Mouse (Mus musculus) stomach, embryonic 16.5 days (tissue): ENCODE data around the gene Mrps7. TPM values are rescaled to one million over a fixed set of nuclear protein-coding genes. Genes with fewer than 3 reads are reported as not detected.
A peak's percentile ranks its signal among the peaks of the same experiment; 100 is the strongest.

ENCODE experiments used
- ATAC-seq: fragments of 200-750 bp; cut with Nextera tagmentation; 2 replicates; pipeline ENCODE4 v1.8.0; 2017; ENCODE audit warnings: moderate number of reproducible peaks, moderate TSS enrichment; ENCODE audit not compliant: insufficient read depth, low FRiP score
- H3K27ac ChIP-seq: fragments of 300-500 bp; sonication (generic); 2 replicates; pipeline ENCODE4 v1.5.1; 2014; ENCODE audit warnings: low read length
- H3K27me3 ChIP-seq: fragments of 300-500 bp; sonication (generic); 2 replicates; pipeline ENCODE4 v1.6.1; 2014; ENCODE audit warnings: low read length, control low read depth, mixed read lengths; ENCODE audit not compliant: control insufficient read depth, insufficient read depth
- H3K36me3 ChIP-seq: fragments of 300-500 bp; sonication (generic); 2 replicates; pipeline ENCODE4 v1.6.1; 2014; ENCODE audit warnings: low read length; ENCODE audit not compliant: control insufficient read depth, insufficient read depth
- H3K4me1 ChIP-seq: fragments of 300-500 bp; sonication (generic); 2 replicates; pipeline ENCODE4 v1.6.1; 2014; ENCODE audit warnings: low read length, control low read depth, mixed read lengths; ENCODE audit not compliant: control insufficient read depth, insufficient read depth
- H3K4me2 ChIP-seq: fragments of 300-500 bp; sonication (generic); 2 replicates; pipeline ENCODE4 v1.6.1; 2014; ENCODE audit warnings: low read depth, low read length, mixed read lengths
- H3K4me3 ChIP-seq: fragments of 300-500 bp; sonication (generic); replicated peaks from 2 replicates; pipeline ENCODE4 v1.5.1; 2014; ENCODE audit warnings: mild to moderate bottlenecking, low read length
- H3K9ac ChIP-seq: fragments of 300-500 bp; sonication (generic); 2 replicates; pipeline ENCODE4 v1.6.1; 2014; ENCODE audit warnings: low read length
- H3K9me3 ChIP-seq: fragments of 300-500 bp; sonication (generic); replicated peaks from 2 replicates; pipeline ENCODE4 v1.6.1; 2016; ENCODE audit warnings: low read length, control low read depth; ENCODE audit not compliant: control insufficient read depth
- WGBS: fragments of 180-500 bp; shearing (Covaris S2); extraction: QIAGEN DNeasy Blood & Tissue Kit; methylation state at CpG from one replicate; pipeline ENCODE4 v1.1.7; 2014; 5-methylcytosine and 5-hydroxymethylcytosine counted together
- polyA plus RNA-seq: library from polyadenylated mRNA; unstranded; fragments of >200 nt; fragmentation: Nextera tagmentation; extraction: Ambion mirVana; gene quantifications from 2 replicates; pipeline ENCODE4 v1.2.1, GENCODE M21; 2015

The Mrps7 gene
- polyA plus RNA-seq, 1 experiment from 2014 or later = 91.1 TPM

- no peak overlapping the region for H3K4me3 ChIP-seq
- H3K27me3 ChIP-seq = no peaks in the 10 kb centered on the region
- H3K4me2 ChIP-seq = no peak overlapping the region
- 0 out of 2 replicates have a peak, but pooled peaks have one; percentile 34 for ATAC-seq
- no peak overlapping the region; the same call in 1 of the 2 replicates for H3K9ac ChIP-seq
- WGBS = 40% methylated on average over 16 of the region's 16 CpGs
- peak overlapping the region; percentile 73 for H3K27ac ChIP-seq
- no peaks in the 10 kb centered on the region for H3K9me3 ChIP-seq
- H3K36me3 ChIP-seq = no peaks in the 10 kb centered on the region
- H3K4me1 ChIP-seq = peaks cover 6% of the 10 kb centered on the region
Measured at GRCm38 (mm10) chr11:115630532-115631504, 27.1 kb downstream of the Mrps7 start.

DNA sequence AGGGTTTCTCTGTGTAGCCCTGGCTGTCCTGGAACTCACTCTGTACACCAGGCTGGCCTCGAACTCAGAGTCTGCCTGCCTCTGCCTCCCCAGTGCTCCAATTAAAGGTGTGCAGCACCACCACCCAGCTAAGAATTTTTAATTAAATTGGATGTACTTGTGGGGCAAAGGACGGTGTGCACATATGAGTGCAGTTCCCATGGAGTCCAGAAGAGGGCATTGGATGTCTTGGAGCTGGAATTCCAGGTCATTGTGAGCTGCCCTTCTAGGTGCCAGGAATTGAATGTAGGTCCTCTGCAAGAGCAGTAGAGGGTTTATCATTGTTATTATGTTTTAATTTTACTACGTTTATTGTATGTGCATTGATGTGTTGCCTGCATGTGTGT, 27.8 kb downstream of the Mrps7 start:
- Histone ChIP-seq H3K4me2 (no peak overlapping the region), H3K36me3 (no peaks in the 10 kb centered on the region), H3K27me3 (no peaks in the 10 kb centered on the region), H3K27ac (peak overlapping the region; percentile 73), H3K4me3 (no peak overlapping the region), H3K4me1 (peaks cover 6% of the 10 kb centered on the region), H3K9me3 (no peaks in the 10 kb centered on the region), H3K9ac (no peak overlapping the region)
- no peak for ATAC-seq
- 25% methylated on average over 3 of the region's 3 CpGs for WGBS

DNA sequence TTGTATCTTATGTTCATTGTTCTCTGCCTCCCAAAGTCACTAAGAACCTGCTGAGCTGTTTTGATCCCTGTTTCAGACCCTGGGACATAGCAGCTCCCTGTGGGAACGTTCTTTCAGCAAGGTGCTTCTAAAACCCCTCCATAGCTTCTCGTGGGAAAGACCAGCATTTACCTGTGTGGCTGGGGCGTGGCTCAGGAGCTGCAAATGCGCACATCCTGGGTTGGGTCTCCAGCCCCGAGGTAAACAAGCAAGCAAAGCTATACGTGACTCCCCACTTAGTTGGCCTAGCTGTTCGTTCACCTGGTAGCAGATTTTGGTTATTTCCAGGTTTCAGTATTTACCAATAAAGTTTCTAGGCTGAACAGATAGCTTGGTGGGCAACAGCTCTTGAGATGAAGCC, 28.5 kb downstream of the Mrps7 start:
- no peak overlapping the region for H3K4me2 ChIP-seq
- peaks cover 3% of the 10 kb centered on the region for H3K4me1 ChIP-seq
- H3K4me3 ChIP-seq = no peak overlapping the region
- no peaks in the 10 kb centered on the region for H3K9me3 ChIP-seq
- no peak overlapping the region for H3K27ac ChIP-seq
- no peak for ATAC-seq
- H3K36me3 ChIP-seq = no peaks in the 10 kb centered on the region
- WGBS = 69% methylated on average over 7 of the region's 7 CpGs
- H3K27me3 ChIP-seq = no peaks in the 10 kb centered on the region
- no peak overlapping the region for H3K9ac ChIP-seq

DNA sequence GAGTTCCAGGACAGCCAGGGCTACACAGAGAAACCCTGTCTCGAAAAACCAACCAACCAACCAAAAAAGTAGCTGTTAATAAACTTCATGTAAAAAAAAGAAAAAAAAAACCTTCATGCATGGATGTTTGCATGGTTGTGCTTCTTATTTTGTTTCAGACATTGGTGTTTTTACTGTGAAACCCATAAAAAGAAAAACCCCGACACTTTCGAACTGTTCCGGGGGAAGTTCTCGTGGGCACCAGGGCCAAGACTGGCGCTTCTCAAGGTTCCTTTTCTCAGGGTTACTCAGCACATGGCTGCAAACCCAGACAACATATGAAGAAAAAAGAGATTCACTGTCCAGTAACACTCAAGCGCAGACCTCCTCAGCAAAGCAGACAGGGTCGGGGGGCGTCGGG, 29.1 kb downstream of the Mrps7 start:
- WGBS = 88% methylated on average over 10 of the region's 10 CpGs

GRCm38 (mm10) chr11:115634109-115634508, 30.4 kb downstream of the Mrps7 start:
- H3K27ac ChIP-seq = no peak overlapping the region
- ATAC-seq = no peak
- H3K4me3 ChIP-seq = no peak overlapping the region
- 46% methylated on average over 4 of the region's 4 CpGs for WGBS
- H3K9me3 ChIP-seq = no peaks in the 10 kb centered on the region
- no peaks in the 10 kb centered on the region for H3K36me3 ChIP-seq
- no peaks in the 10 kb centered on the region for H3K27me3 ChIP-seq
- H3K4me1 ChIP-seq = no peaks in the 10 kb centered on the region; the same call in 1 of the 2 replicates
- no peak overlapping the region for H3K4me2 ChIP-seq
- no peak overlapping the region for H3K9ac ChIP-seq

More for the DNA sequence above, 29.1 kb downstream of the Mrps7 start:
- Histone ChIP-seq H3K4me3 (no peak overlapping the region), H3K27ac (no peak overlapping the region), H3K4me2 (no peak overlapping the region), H3K36me3 (no peaks in the 10 kb centered on the region), H3K9ac (no peak overlapping the region), H3K4me1 (no peaks in the 10 kb centered on the region; the same call in 1 of the 2 replicates), H3K27me3 (no peaks in the 10 kb centered on the region), H3K9me3 (no peaks in the 10 kb centered on the region)
- no peak for ATAC-seq

DNA sequence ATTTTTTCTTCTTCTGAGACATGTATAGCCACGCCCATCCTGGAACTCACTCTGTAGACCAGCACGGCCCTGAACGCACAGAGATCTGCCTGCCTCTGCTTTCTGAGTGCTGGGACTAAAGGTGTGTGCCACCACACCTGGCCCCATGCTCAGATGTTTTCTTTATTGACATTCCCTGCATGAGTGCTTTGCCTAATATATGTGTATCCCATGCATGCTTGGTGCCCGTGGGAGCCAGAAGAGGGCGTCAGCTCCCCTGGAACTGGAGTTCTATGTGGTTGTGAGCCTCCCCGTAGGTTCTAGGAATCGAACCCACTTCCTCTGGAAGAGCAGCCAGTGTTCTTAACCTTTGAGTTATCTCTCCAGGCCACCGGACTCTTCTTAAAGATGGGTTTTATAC, 31.3 kb downstream of the Mrps7 start:
- ATAC-seq = no peak
- no peak overlapping the region for H3K4me2 ChIP-seq
- no peaks in the 10 kb centered on the region for H3K9me3 ChIP-seq
- no peaks in the 10 kb centered on the region for H3K27me3 ChIP-seq
- no peak overlapping the region for H3K4me3 ChIP-seq
- WGBS = 87% methylated on average over 8 of the region's 8 CpGs
- H3K4me1 ChIP-seq = no peaks in the 10 kb centered on the region; the same call in 1 of the 2 replicates
- no peak overlapping the region for H3K27ac ChIP-seq
- no peaks in the 10 kb centered on the region for H3K36me3 ChIP-seq
- H3K9ac ChIP-seq = no peak overlapping the region

DNA sequence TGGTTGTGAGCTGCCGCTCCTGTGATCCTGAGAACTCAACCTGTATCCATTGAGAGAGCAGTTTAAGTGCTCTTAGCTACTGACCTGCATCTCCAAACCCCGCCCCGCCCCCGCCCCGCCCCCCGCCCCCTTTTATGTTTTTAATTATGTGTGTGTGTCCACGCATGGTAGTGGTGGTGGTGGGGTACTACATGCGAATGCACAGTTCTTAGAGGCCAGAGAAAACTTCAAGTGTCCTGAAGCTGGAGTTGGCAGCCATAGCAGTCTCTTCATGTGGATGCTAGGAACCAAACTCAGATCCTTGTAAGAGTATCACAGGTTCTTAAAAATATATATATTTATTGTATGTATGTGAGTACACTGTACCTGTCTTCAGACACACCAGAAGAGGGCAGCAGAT, 31.8 kb downstream of the Mrps7 start:
- Histone ChIP-seq H3K9ac (no peak overlapping the region), H3K4me1 (no peaks in the 10 kb centered on the region; the same call in 1 of the 2 replicates), H3K27me3 (no peaks in the 10 kb centered on the region), H3K4me3 (no peak overlapping the region), H3K36me3 (no peaks in the 10 kb centered on the region), H3K27ac (no peak overlapping the region), H3K9me3 (no peaks in the 10 kb centered on the region), H3K4me2 (no peak overlapping the region)
- WGBS = 82% methylated on average over 8 of the region's 8 CpGs
- no peak for ATAC-seq

- Histone ChIP-seq H3K9me3 (no peaks in the 10 kb centered on the region), H3K4me1 (no peaks in the 10 kb centered on the region), H3K4me2 (no peak overlapping the region), H3K27ac (no peak overlapping the region), H3K27me3 (no peaks in the 10 kb centered on the region), H3K9ac (no peak overlapping the region), H3K4me3 (no peak overlapping the region), H3K36me3 (no peaks in the 10 kb centered on the region)
- ATAC-seq = no peak
- 57% methylated on average over 3 of the region's 3 CpGs for WGBS
Measured at GRCm38 (mm10) chr11:115636960-115637359, 33.2 kb downstream of the Mrps7 start.
